Mouse (Mus musculus): ENCODE data around the gene Bst2. TPM values are rescaled to one million over a fixed set of nuclear protein-coding genes. Genes with fewer than 3 reads are reported as not detected.

Bst2 gene
- total RNA-seq, 1 experiment from 2014 or later: 66.0 TPM

Other genes with a start within 250 kb of the Bst2 start
- 168 and 199 TPM in 2 replicates for gene Use1, start 170.6 kb downstream of the Bst2 start, total RNA-seq (2021)
- gene Ocel1, start 166.2 kb downstream of the Bst2 start, total RNA-seq (2021): 18.7 and 20.7 TPM in 2 replicates
- gene Nr2f6, start 155.5 kb downstream of the Bst2 start, total RNA-seq (2021): 64.5 and 75.8 TPM in 2 replicates
- 20.6 and 25.8 TPM in 2 replicates for gene Ushbp1, start 141.7 kb downstream of the Bst2 start, total RNA-seq (2021)
- gene Babam1, start 140.6 kb downstream of the Bst2 start, total RNA-seq (2021): 105 and 116 TPM in 2 replicates
- 3.2 and 4.1 TPM in 2 replicates for gene Ankle1, start 131.4 kb downstream of the Bst2 start, total RNA-seq (2021)
- 63.0 and 82.8 TPM in 2 replicates for gene Abhd8, start 73.8 kb downstream of the Bst2 start, total RNA-seq (2021)
- 109 and 113 TPM in 2 replicates for gene Mrpl34, start 72.5 kb downstream of the Bst2 start, total RNA-seq (2021)
- gene Dda1, start 68.3 kb downstream of the Bst2 start, total RNA-seq (2021): 62.5 and 64.7 TPM in 2 replicates
- gene Ano8, start 51.5 kb downstream of the Bst2 start, total RNA-seq (2021): 17.3 and 23.3 TPM in 2 replicates
- 26.5 and 28.7 TPM in 2 replicates for gene Gtpbp3, start 49.4 kb downstream of the Bst2 start, total RNA-seq (2021)
- 167 and 192 TPM in 2 replicates for gene Plvap, start 25.7 kb downstream of the Bst2 start, total RNA-seq (2021)
- gene Ccdc194, start 11.7 kb downstream of the Bst2 start, total RNA-seq (2021): not detected in 2 replicates
- gene Mvb12a, start 5.5 kb upstream of the Bst2 start, total RNA-seq (2021): 62.3 and 73.7 TPM in 2 replicates
- 5.0 and 8.9 TPM in 2 replicates for gene Tmem221, start 21.4 kb upstream of the Bst2 start, total RNA-seq (2021)
- 1.1 TPM in 2 replicates for gene Nxnl1, start 29.1 kb upstream of the Bst2 start, total RNA-seq (2021)
- gene Slc27a1, start 31.4 kb upstream of the Bst2 start, total RNA-seq (2021): 156 and 167 TPM in 2 replicates
- 145 and 153 TPM in 2 replicates for gene Pgls, start 54.7 kb upstream of the Bst2 start, total RNA-seq (2021)
- gene Fam129c, start 60.2 kb upstream of the Bst2 start, total RNA-seq (2021): 4.0 TPM in 2 replicates
- 64.6 and 66.2 TPM in 2 replicates for gene Colgalt1, start 73.5 kb upstream of the Bst2 start, total RNA-seq (2021)
- 8.3 and 8.4 TPM in 2 replicates for gene Unc13a, start 134.3 kb upstream of the Bst2 start, total RNA-seq (2021)
- 11.7 and 14.3 TPM in 2 replicates for gene Jak3, start 138.8 kb upstream of the Bst2 start, total RNA-seq (2021)
- gene Insl3, start 151.8 kb upstream of the Bst2 start, total RNA-seq (2021): 6.1 and 7.8 TPM in 2 replicates
- 3.7 and 4.8 TPM in 2 replicates for gene B3gnt3, start 164.3 kb upstream of the Bst2 start, total RNA-seq (2021)
- 2.2 and 2.6 TPM in 2 replicates for gene Fcho1, start 188.3 kb upstream of the Bst2 start, total RNA-seq (2021)